Mouse (Mus musculus) embryonic fibroblast, embryonic 13.5 days (primary cell): ENCODE data around the gene Tfap2b.

ENCODE experiments used
- CTCF ChIP-seq: IDR thresholded peaks from 2 replicates; pipeline ENCODE4 v1.5.1; 2011; ENCODE audit warnings: mild to moderate bottlenecking, control low read depth, low read length, moderate library complexity, borderline replicate concordance; ENCODE audit not compliant: insufficient read depth
- POLR2A ChIP-seq: IDR thresholded peaks from 2 replicates; pipeline ENCODE4 v1.6.1; 2011; ENCODE audit warnings: low read depth, mild to moderate bottlenecking, control low read depth, low read length, moderate library complexity

- TF ChIP-seq CTCF, result no peak
- no peak for TF ChIP-seq POLR2A
Observed at GRCm38 (mm10) chr1:19207611-19208010, 1.1 kb upstream of the Tfap2b start.
